Mouse (Mus musculus): Measurements from ENCODE around the gene Olfr382. TPM values are rescaled to one million over a fixed set of nuclear protein-coding genes. Genes with fewer than 3 reads are reported as not detected.
"Not testable (repeated sequence)": the region's sequence is repeated elsewhere in the genome, so short reads cannot be mapped to it uniquely, and the experiment has no call there.

Olfr382 gene
- not detected in 2 replicates for polyA plus RNA-seq (2015; fragmentation: Nextera tagmentation; extraction: Ambion mirVana)

DNA sequence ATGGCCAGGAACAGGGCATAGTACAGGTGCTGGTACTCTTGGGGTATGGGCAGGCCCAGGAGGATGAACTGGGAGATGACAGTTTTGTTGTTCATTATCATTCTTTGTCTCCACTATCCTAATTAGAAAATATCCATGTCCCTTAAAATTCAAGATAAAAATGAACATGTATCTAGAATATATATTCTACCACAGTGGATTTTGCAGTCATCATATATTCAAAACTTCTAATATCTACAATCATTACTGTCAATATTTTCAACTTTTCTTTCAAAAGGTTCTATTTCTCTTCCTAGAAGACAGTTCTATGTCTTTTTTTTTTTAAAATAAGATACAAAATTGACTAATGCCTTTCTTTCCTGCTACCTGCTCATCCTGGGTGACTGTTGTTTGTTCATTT lies at the start of gene Olfr382:
Olfr382 (minus strand) TSS at position 101 of the 400 bp plus-strand sequence.
- H3K27ac ChIP-seq (ENCODE audit: low read length): no peak within 1 kb of the TSS
- H3K4me1 ChIP-seq (ENCODE audit: control insufficient read depth, insufficient read depth, low read length): no peaks in the 10 kb centered on the region
- H3K36me3 ChIP-seq (ENCODE audit: control insufficient read depth, insufficient read depth, low read length): no peaks in the 10 kb centered on the region
- no peak for ATAC-seq (ENCODE audit: insufficient read depth, low FRiP score)
- H3K4me2 ChIP-seq (ENCODE audit: low read depth, low read length): no peak within 1 kb of the TSS
- no peak within 1 kb of the TSS for H3K9ac ChIP-seq (ENCODE audit: low read length)
- no peaks in the 10 kb centered on the region for H3K9me3 ChIP-seq (replicated peaks; ENCODE audit: control insufficient read depth, low read length)
- H3K4me3 ChIP-seq (replicated peaks; ENCODE audit: low read length): no peak within 1 kb of the TSS
- no peaks in the 10 kb centered on the region for H3K27me3 ChIP-seq (ENCODE audit: control insufficient read depth, insufficient read depth, low read length)

GRCm38 (mm10) chr11:73528971-73529370 lies 12.0 kb upstream of the Olfr382 start:
- H3K9ac ChIP-seq (ENCODE audit: low read length); H3K36me3 ChIP-seq (ENCODE audit: control insufficient read depth, insufficient read depth, low read length); H3K4me3 ChIP-seq (replicated peaks; ENCODE audit: low read length); H3K4me2 ChIP-seq (ENCODE audit: low read depth, low read length); ATAC-seq (ENCODE audit: insufficient read depth, low FRiP score); H3K27me3 ChIP-seq (ENCODE audit: control insufficient read depth, insufficient read depth, low read length); H3K27ac ChIP-seq (ENCODE audit: low read length); H3K4me1 ChIP-seq (ENCODE audit: control insufficient read depth, insufficient read depth, low read length); H3K9me3 ChIP-seq (replicated peaks; ENCODE audit: control insufficient read depth, low read length): not testable (repeated sequence)
- WGBS: 92% methylated on average over 1 of the region's 1 CpGs

DNA sequence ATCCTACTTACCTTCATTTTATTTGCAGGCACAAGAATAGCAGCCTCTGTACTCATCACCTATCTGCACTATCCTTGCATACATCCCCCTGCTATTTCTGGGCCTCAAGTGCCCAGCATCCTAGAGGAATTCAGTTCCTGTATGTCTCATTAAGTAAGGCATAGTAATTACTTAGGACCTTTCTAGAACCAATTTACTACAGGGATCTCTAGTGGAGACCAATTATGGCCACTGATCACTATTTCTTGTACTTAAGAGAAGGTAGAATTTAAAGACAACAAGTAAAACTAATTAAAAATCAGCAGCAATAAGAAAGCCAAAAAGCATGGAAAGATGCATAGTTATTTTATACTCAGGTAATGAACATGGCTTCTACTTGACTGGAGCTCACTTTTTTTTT lies 25.5 kb downstream of the Olfr382 start, which contains the start of gene Olfr381:
Olfr381 (minus strand) TSS at position 101 of the 400 bp plus-strand sequence.
- ATAC-seq (ENCODE audit: insufficient read depth, low FRiP score): no peak
- H3K9ac ChIP-seq (ENCODE audit: low read length): no peak within 1 kb of the TSS
- H3K36me3 ChIP-seq (ENCODE audit: control insufficient read depth, insufficient read depth, low read length): no peaks in the 10 kb centered on the region
- no peak within 1 kb of the TSS for H3K4me2 ChIP-seq (ENCODE audit: low read depth, low read length)
- no peaks in the 10 kb centered on the region for H3K27me3 ChIP-seq (ENCODE audit: control insufficient read depth, insufficient read depth, low read length)
- H3K27ac ChIP-seq (ENCODE audit: low read length): no peak within 1 kb of the TSS
- no peaks in the 10 kb centered on the region for H3K9me3 ChIP-seq (replicated peaks; ENCODE audit: control insufficient read depth, low read length)
- H3K4me3 ChIP-seq (replicated peaks; ENCODE audit: low read length): no peak within 1 kb of the TSS
- no peaks in the 10 kb centered on the region for H3K4me1 ChIP-seq (ENCODE audit: control insufficient read depth, insufficient read depth, low read length)

Other genes starting within 250 kb of the Olfr382 start
- gene Trpv3, start 249.8 kb downstream of the Olfr382 start, polyA plus RNA-seq (2015; fragmentation: Nextera tagmentation; extraction: Ambion mirVana): 0.40 and 0.47 TPM in 2 replicates
- gene Aspa, start 187.6 kb downstream of the Olfr382 start, polyA plus RNA-seq (2015; fragmentation: Nextera tagmentation; extraction: Ambion mirVana): 4.2 and 4.5 TPM in 2 replicates
- gene Gm49340, start 187.5 kb downstream of the Olfr382 start, polyA plus RNA-seq (2015; fragmentation: Nextera tagmentation; extraction: Ambion mirVana): not detected in 2 replicates
- gene Spata22, start 187.5 kb downstream of the Olfr382 start, polyA plus RNA-seq (2015; fragmentation: Nextera tagmentation; extraction: Ambion mirVana): 0.27 TPM in 1 of 2 replicates, not detected in the other
- gene Olfr20, start 166.4 kb downstream of the Olfr382 start, polyA plus RNA-seq (2015; fragmentation: Nextera tagmentation; extraction: Ambion mirVana): not detected in 2 replicates
- gene Olfr376, start 146.0 kb downstream of the Olfr382 start, polyA plus RNA-seq (2015; fragmentation: Nextera tagmentation; extraction: Ambion mirVana): not detected in 2 replicates
- not detected in 2 replicates for gene Olfr1, start 117.6 kb downstream of the Olfr382 start, polyA plus RNA-seq (2015; fragmentation: Nextera tagmentation; extraction: Ambion mirVana)
- not detected in 2 replicates for gene Olfr378, start 88.7 kb downstream of the Olfr382 start, polyA plus RNA-seq (2015; fragmentation: Nextera tagmentation; extraction: Ambion mirVana)
- gene Olfr380, start 59.7 kb downstream of the Olfr382 start, polyA plus RNA-seq (2015; fragmentation: Nextera tagmentation; extraction: Ambion mirVana): not detected in 2 replicates
- gene Olfr381, start 25.6 kb downstream of the Olfr382 start, polyA plus RNA-seq (2015; fragmentation: Nextera tagmentation; extraction: Ambion mirVana): not detected in 2 replicates
- not detected in 2 replicates for gene Olfr385, start 75.8 kb upstream of the Olfr382 start, polyA plus RNA-seq (2015; fragmentation: Nextera tagmentation; extraction: Ambion mirVana)
- gene Olfr384, start 81.4 kb upstream of the Olfr382 start, polyA plus RNA-seq (2015; fragmentation: Nextera tagmentation; extraction: Ambion mirVana): not detected in 2 replicates
- not detected in 2 replicates for gene Zfp735, start 171.6 kb upstream of the Olfr382 start, polyA plus RNA-seq (2015; fragmentation: Nextera tagmentation; extraction: Ambion mirVana)